ENCODE assay signal across 7 mouse cellular contexts in the genomic region with DNA sequence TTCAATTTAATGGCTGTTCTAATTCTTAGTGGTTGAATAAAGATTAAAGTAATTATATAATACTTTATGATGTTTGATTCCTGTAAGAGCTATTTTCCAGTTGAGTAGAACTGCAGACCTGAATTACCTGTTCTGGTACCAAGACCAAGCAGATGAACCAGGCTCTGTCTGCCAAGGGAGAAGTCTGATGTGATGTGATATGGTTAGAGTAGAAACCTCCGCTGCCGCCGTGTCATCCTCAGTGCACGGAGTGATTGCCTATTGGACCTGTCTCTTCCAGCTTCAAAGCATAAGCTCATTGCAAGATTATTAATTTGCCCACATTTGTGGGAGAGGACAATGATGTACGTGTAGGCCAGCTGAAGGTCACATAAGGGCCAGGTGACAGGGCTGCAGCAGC.
"Had no signal": no experiment of that assay in that cellular context is flagged by ENCODE, and none has a peak within 500 bp of the region (broad histone marks: within the 10 kb centered on the region; RNA-seq: fewer than 3 reads in every experiment).

No protein-coding gene starts in this region.

- DNase-seq: layer of hippocampus, adult 9-11 months; liver, postnatal 0 days; lung, embryonic 14.5 days; right cerebral cortex, adult 18-20 months; right cerebral cortex, postnatal 14 days; right cerebral cortex, postnatal 4 days had no signal

- ATAC-seq: liver, postnatal 0 days; lung, postnatal 0 days had no signal
